Mouse (Mus musculus): Measurements from ENCODE around the gene Olfr354. TPM values are rescaled to one million over a fixed set of nuclear protein-coding genes. Genes with fewer than 3 reads are reported as not detected.

Olfr354 gene
- not detected in 2 replicates for polyA plus RNA-seq (2014; fragmentation: Nextera tagmentation; extraction: Ambion mirVana)

- Histone ChIP-seq H3K9ac (ENCODE audit: low read length) (no peak within 1 kb of the TSS), H3K27me3 (replicated peaks; ENCODE audit: control insufficient read depth, insufficient read depth, low read length) (no peaks in the 10 kb centered on the region), H3K27ac (ENCODE audit: low read depth) (no peak within 1 kb of the TSS), H3K4me2 (ENCODE audit: low read length) (no peak within 1 kb of the TSS), H3K9me3 (ENCODE audit: control insufficient read depth, low read length) (no peaks in the 10 kb centered on the region), H3K36me3 (ENCODE audit: control insufficient read depth, insufficient read depth, low read length) (no peaks in the 10 kb centered on the region), H3K4me1 (replicated peaks; ENCODE audit: control insufficient read depth, insufficient read depth, low read length) (no peaks in the 10 kb centered on the region), H3K4me3 (ENCODE audit: low read depth, low read length) (no peak within 1 kb of the TSS)
- ATAC-seq (replicated peaks; ENCODE audit: low FRiP score, low TSS enrichment, low read depth) = no peak
- no peak for DNase-seq (ENCODE audit: low spot score)
Observed at GRCm38 (mm10) chr2:36905380-36905779, at the start of gene Olfr354. Gene Olfr354, plus strand, starts transcription at chr2:36905680.

GRCm38 (mm10) chr2:36862560-36862959, 42.9 kb upstream of the Olfr354 start, which contains the start of gene Olfr351:
Gene Olfr351, minus strand, starts transcription at chr2:36862660.
- Histone ChIP-seq H3K4me1 (replicated peaks; ENCODE audit: control insufficient read depth, insufficient read depth, low read length) (no peaks in the 10 kb centered on the region), H3K4me2 (ENCODE audit: low read length) (no peak within 1 kb of the TSS), H3K9ac (ENCODE audit: low read length) (no peak within 1 kb of the TSS), H3K9me3 (ENCODE audit: control insufficient read depth, low read length) (0 out of 2 replicates have a peak, but pooled peaks cover 4% of the 10 kb centered on the region), H3K4me3 (ENCODE audit: low read depth, low read length) (no peak within 1 kb of the TSS), H3K27ac (ENCODE audit: low read depth) (no peak within 1 kb of the TSS), H3K36me3 (ENCODE audit: control insufficient read depth, insufficient read depth, low read length) (no peaks in the 10 kb centered on the region), H3K27me3 (replicated peaks; ENCODE audit: control insufficient read depth, insufficient read depth, low read length) (no peaks in the 10 kb centered on the region)
- DNase-seq (ENCODE audit: low spot score) (no peak), ATAC-seq (replicated peaks; ENCODE audit: low FRiP score, low TSS enrichment, low read depth) (no peak)
- WGBS = 92% methylated on average over 1 of the region's 1 CpGs

- Histone ChIP-seq H3K9me3 (ENCODE audit: control insufficient read depth, low read length) (0 out of 2 replicates have a peak, but pooled peaks cover 4% of the 10 kb centered on the region), H3K27me3 (replicated peaks; ENCODE audit: control insufficient read depth, insufficient read depth, low read length) (no peaks in the 10 kb centered on the region), H3K4me1 (replicated peaks; ENCODE audit: control insufficient read depth, insufficient read depth, low read length) (no peaks in the 10 kb centered on the region), H3K4me3 (ENCODE audit: low read depth, low read length) (no peak within 1 kb of the TSS), H3K4me2 (ENCODE audit: low read length) (no peak within 1 kb of the TSS), H3K36me3 (ENCODE audit: control insufficient read depth, insufficient read depth, low read length) (no peaks in the 10 kb centered on the region), H3K9ac (ENCODE audit: low read length) (no peak within 1 kb of the TSS), H3K27ac (ENCODE audit: low read depth) (no peak within 1 kb of the TSS)
- DNase-seq (ENCODE audit: low spot score) (no peak), ATAC-seq (replicated peaks; ENCODE audit: low FRiP score, low TSS enrichment, low read depth) (no peak)
- WGBS = 91% methylated on average over 1 of the region's 1 CpGs
Observed at GRCm38 (mm10) chr2:36868160-36868559, 37.3 kb upstream of the Olfr354 start, which contains the start of gene Olfr352. Gene Olfr352, plus strand, starts transcription at chr2:36868460.

- Histone ChIP-seq H3K4me2 (ENCODE audit: low read length) (no peak within 1 kb of the TSS), H3K27me3 (replicated peaks; ENCODE audit: control insufficient read depth, insufficient read depth, low read length) (no peaks in the 10 kb centered on the region), H3K27ac (ENCODE audit: low read depth) (no peak within 1 kb of the TSS), H3K4me1 (replicated peaks; ENCODE audit: control insufficient read depth, insufficient read depth, low read length) (no peaks in the 10 kb centered on the region), H3K9me3 (ENCODE audit: control insufficient read depth, low read length) (no peaks in the 10 kb centered on the region), H3K36me3 (ENCODE audit: control insufficient read depth, insufficient read depth, low read length) (no peaks in the 10 kb centered on the region), H3K9ac (ENCODE audit: low read length) (no peak within 1 kb of the TSS), H3K4me3 (ENCODE audit: low read depth, low read length) (no peak within 1 kb of the TSS)
- ATAC-seq (replicated peaks; ENCODE audit: low FRiP score, low TSS enrichment, low read depth) = no peak
- no peak for DNase-seq (ENCODE audit: low spot score)
Observed at GRCm38 (mm10) chr2:36892836-36893235, 12.6 kb upstream of the Olfr354 start, which contains the start of gene Olfr353. Gene Olfr353, minus strand, starts transcription at chr2:36892936.

GRCm38 (mm10) chr2:36897114-36897513, 8.4 kb upstream of the Olfr354 start:
- H3K27ac ChIP-seq (ENCODE audit: low read depth) = no peak overlapping the region
- no peaks in the 10 kb centered on the region for H3K4me1 ChIP-seq (replicated peaks; ENCODE audit: control insufficient read depth, insufficient read depth, low read length)
- no peak overlapping the region for H3K4me2 ChIP-seq (ENCODE audit: low read length)
- ATAC-seq (replicated peaks; ENCODE audit: low FRiP score, low TSS enrichment, low read depth) (no peak), DNase-seq (ENCODE audit: low spot score) (no peak)
- H3K9ac ChIP-seq (ENCODE audit: low read length) = no peak overlapping the region
- no peak overlapping the region for H3K4me3 ChIP-seq (ENCODE audit: low read depth, low read length)
- no peaks in the 10 kb centered on the region for H3K36me3 ChIP-seq (ENCODE audit: control insufficient read depth, insufficient read depth, low read length)
- H3K27me3 ChIP-seq (replicated peaks; ENCODE audit: control insufficient read depth, insufficient read depth, low read length) = no peaks in the 10 kb centered on the region
- H3K9me3 ChIP-seq (ENCODE audit: control insufficient read depth, low read length) = no peaks in the 10 kb centered on the region

GRCm38 (mm10) chr2:36928797-36929196, 23.3 kb downstream of the Olfr354 start, which contains the start of gene Olfr355:
Gene Olfr355, minus strand, starts transcription at chr2:36928897.
- no peak for ATAC-seq (replicated peaks; ENCODE audit: low FRiP score, low TSS enrichment, low read depth)

GRCm38 (mm10) chr2:36936821-36937220, 31.3 kb downstream of the Olfr354 start, which contains the start of gene Olfr356:
Gene Olfr356, plus strand, starts transcription at chr2:36937121.
- 70% methylated on average over 2 of the region's 2 CpGs for WGBS
- H3K27me3 ChIP-seq (replicated peaks; ENCODE audit: control insufficient read depth, insufficient read depth, low read length) = no peaks in the 10 kb centered on the region
- ATAC-seq (replicated peaks; ENCODE audit: low FRiP score, low TSS enrichment, low read depth) (no peak), DNase-seq (ENCODE audit: low spot score) (no peak)
- H3K9ac ChIP-seq (ENCODE audit: low read length) = no peak within 1 kb of the TSS
- no peak within 1 kb of the TSS for H3K4me2 ChIP-seq (ENCODE audit: low read length)
- no peaks in the 10 kb centered on the region for H3K9me3 ChIP-seq (ENCODE audit: control insufficient read depth, low read length)
- H3K27ac ChIP-seq (ENCODE audit: low read depth) = no peak within 1 kb of the TSS
- no peaks in the 10 kb centered on the region for H3K36me3 ChIP-seq (ENCODE audit: control insufficient read depth, insufficient read depth, low read length)
- no peak within 1 kb of the TSS for H3K4me3 ChIP-seq (ENCODE audit: low read depth, low read length)
- H3K4me1 ChIP-seq (replicated peaks; ENCODE audit: control insufficient read depth, insufficient read depth, low read length) = no peaks in the 10 kb centered on the region

More at GRCm38 (mm10) chr2:36928797-36929196, 23.3 kb downstream of the Olfr354 start, which contains the start of gene Olfr355:
- H3K4me1 ChIP-seq (replicated peaks; ENCODE audit: control insufficient read depth, insufficient read depth, low read length) = no peaks in the 10 kb centered on the region
- H3K36me3 ChIP-seq (ENCODE audit: control insufficient read depth, insufficient read depth, low read length) = no peaks in the 10 kb centered on the region
- H3K27ac ChIP-seq (ENCODE audit: low read depth) = no peak within 1 kb of the TSS
- H3K9me3 ChIP-seq (ENCODE audit: control insufficient read depth, low read length) = no peaks in the 10 kb centered on the region
- no peak within 1 kb of the TSS for H3K4me3 ChIP-seq (ENCODE audit: low read depth, low read length)
- DNase-seq (ENCODE audit: low spot score) = no peak
- no peaks in the 10 kb centered on the region for H3K27me3 ChIP-seq (replicated peaks; ENCODE audit: control insufficient read depth, insufficient read depth, low read length)
- H3K4me2 ChIP-seq (ENCODE audit: low read length) = no peak within 1 kb of the TSS
- no peak within 1 kb of the TSS for H3K9ac ChIP-seq (ENCODE audit: low read length)

Other genes starting within 250 kb of the Olfr354 start
- not detected in 2 replicates for gene Olfr346, start 219.9 kb upstream of the Olfr354 start, polyA plus RNA-seq (2014; fragmentation: Nextera tagmentation; extraction: Ambion mirVana)
- not detected in 2 replicates for gene Olfr347, start 173.8 kb upstream of the Olfr354 start, polyA plus RNA-seq (2014; fragmentation: Nextera tagmentation; extraction: Ambion mirVana)
- not detected in 2 replicates for gene Olfr348, start 121.4 kb upstream of the Olfr354 start, polyA plus RNA-seq (2014; fragmentation: Nextera tagmentation; extraction: Ambion mirVana)
- gene Olfr50, start 115.1 kb upstream of the Olfr354 start, polyA plus RNA-seq (2014; fragmentation: Nextera tagmentation; extraction: Ambion mirVana) = not detected in 2 replicates
- gene Olfr3, start 88.6 kb upstream of the Olfr354 start, polyA plus RNA-seq (2014; fragmentation: Nextera tagmentation; extraction: Ambion mirVana) = not detected in 2 replicates
- gene Olfr350, start 59.4 kb upstream of the Olfr354 start, polyA plus RNA-seq (2014; fragmentation: Nextera tagmentation; extraction: Ambion mirVana) = not detected in 2 replicates
- gene Olfr351, start 43.0 kb upstream of the Olfr354 start, polyA plus RNA-seq (2014; fragmentation: Nextera tagmentation; extraction: Ambion mirVana) = not detected in 2 replicates
- not detected in 2 replicates for gene Olfr352, start 37.2 kb upstream of the Olfr354 start, polyA plus RNA-seq (2014; fragmentation: Nextera tagmentation; extraction: Ambion mirVana)
- not detected in 2 replicates for gene Olfr353, start 12.7 kb upstream of the Olfr354 start, polyA plus RNA-seq (2014; fragmentation: Nextera tagmentation; extraction: Ambion mirVana)
- gene Olfr355, start 23.2 kb downstream of the Olfr354 start, polyA plus RNA-seq (2014; fragmentation: Nextera tagmentation; extraction: Ambion mirVana) = not detected in 2 replicates
- not detected in 2 replicates for gene Olfr356, start 31.4 kb downstream of the Olfr354 start, polyA plus RNA-seq (2014; fragmentation: Nextera tagmentation; extraction: Ambion mirVana)
- not detected in 2 replicates for gene Olfr357, start 88.1 kb downstream of the Olfr354 start, polyA plus RNA-seq (2014; fragmentation: Nextera tagmentation; extraction: Ambion mirVana)
- not detected in 2 replicates for gene Olfr358, start 103.7 kb downstream of the Olfr354 start, polyA plus RNA-seq (2014; fragmentation: Nextera tagmentation; extraction: Ambion mirVana)
- gene Olfr360, start 160.1 kb downstream of the Olfr354 start, polyA plus RNA-seq (2014; fragmentation: Nextera tagmentation; extraction: Ambion mirVana) = not detected in 2 replicates
- not detected in 2 replicates for gene Olfr361, start 183.6 kb downstream of the Olfr354 start, polyA plus RNA-seq (2014; fragmentation: Nextera tagmentation; extraction: Ambion mirVana)
- not detected in 2 replicates for gene Olfr362, start 212.2 kb downstream of the Olfr354 start, polyA plus RNA-seq (2014; fragmentation: Nextera tagmentation; extraction: Ambion mirVana)
- gene Olfr364-ps1, start 233.6 kb downstream of the Olfr354 start, polyA plus RNA-seq (2014; fragmentation: Nextera tagmentation; extraction: Ambion mirVana) = not detected in 2 replicates